Mouse (Mus musculus) embryonic fibroblast, embryonic 13.5 days (primary cell): ENCODE measurements at regions not wholly inside any gene's neighbourhood (a gene's known extent, or its start where the extent isn't known, plus 50 kb on each side); places are given as distances from the start of the nearest gene placed in this dataset.

Source experiments
- H3K27ac ChIP-seq: 2 replicates; pipeline ENCODE4 v1.5.1; 2012; ENCODE audit warnings: low read length, control low read depth, inconsistent platforms; ENCODE audit not compliant: insufficient read depth
- H3K4me1 ChIP-seq: 2 replicates; pipeline ENCODE4 v1.6.1; 2011; ENCODE audit warnings: low read length; ENCODE audit not compliant: control insufficient read depth, insufficient read depth
- H3K4me3 ChIP-seq: 2 replicates; pipeline ENCODE4 v1.5.1; 2011; ENCODE audit warnings: mild to moderate bottlenecking, control low read depth, low read length; ENCODE audit not compliant: insufficient read depth
- CTCF ChIP-seq: IDR thresholded peaks from 2 replicates; pipeline ENCODE4 v1.5.1; 2011; ENCODE audit warnings: mild to moderate bottlenecking, control low read depth, low read length, moderate library complexity, borderline replicate concordance; ENCODE audit not compliant: insufficient read depth
- POLR2A ChIP-seq: IDR thresholded peaks from 2 replicates; pipeline ENCODE4 v1.6.1; 2011; ENCODE audit warnings: low read depth, mild to moderate bottlenecking, control low read depth, low read length, moderate library complexity

GRCm38 (mm10) chr14:37298631-37299030, 163.6 kb upstream of the Ghitm start:
- no peaks in the 10 kb centered on the region for H3K4me1 ChIP-seq
- no peak overlapping the region for H3K27ac ChIP-seq
- TF ChIP-seq CTCF: no peak
- TF ChIP-seq POLR2A: no peak
- no peak overlapping the region for H3K4me3 ChIP-seq

- Histone ChIP-seq H3K4me3 (no peak overlapping the region), H3K27ac (no peak overlapping the region), H3K4me1 (no peaks in the 10 kb centered on the region)
- TF ChIP-seq POLR2A (no peak), CTCF (no peak)
These were observed 161.5 kb upstream of the Ghitm start for GRCm38 (mm10) chr14:37296531-37296930.

- Histone ChIP-seq H3K27ac (no peak overlapping the region), H3K4me1 (no peaks in the 10 kb centered on the region), H3K4me3 (no peak overlapping the region)
- no peak for TF ChIP-seq POLR2A
- TF ChIP-seq CTCF: no peak
These were observed 157.2 kb upstream of the Ghitm start for GRCm38 (mm10) chr14:37292084-37292860.

GRCm38 (mm10) chr14:37284391-37284790, 149.3 kb upstream of the Ghitm start:
- Histone ChIP-seq H3K4me1 (no peaks in the 10 kb centered on the region), H3K4me3 (no peak overlapping the region), H3K27ac (no peak overlapping the region)
- TF ChIP-seq POLR2A (no peak), CTCF (no peak)

GRCm38 (mm10) chr14:37279356-37279755, 144.3 kb upstream of the Ghitm start:
- H3K27ac ChIP-seq: no peak overlapping the region
- no peak overlapping the region for H3K4me3 ChIP-seq
- H3K4me1 ChIP-seq: no peaks in the 10 kb centered on the region
- TF ChIP-seq POLR2A (no peak), CTCF (no peak)

GRCm38 (mm10) chr14:37276728-37277695, 141.9 kb upstream of the Ghitm start:
- Histone ChIP-seq H3K27ac (no peak overlapping the region), H3K4me3 (no peak overlapping the region), H3K4me1 (no peaks in the 10 kb centered on the region)
- TF ChIP-seq CTCF (no peak), POLR2A (no peak)

- no peak overlapping the region for H3K4me3 ChIP-seq
- no peaks in the 10 kb centered on the region for H3K4me1 ChIP-seq
- no peak for TF ChIP-seq POLR2A
- H3K27ac ChIP-seq: no peak overlapping the region
These were observed 137.0 kb upstream of the Ghitm start for GRCm38 (mm10) chr14:37272063-37272462.

GRCm38 (mm10) chr14:37271015-37271933, 136.2 kb upstream of the Ghitm start:
- H3K27ac ChIP-seq: no peak overlapping the region
- no peak overlapping the region for H3K4me3 ChIP-seq
- TF ChIP-seq CTCF (no peak), POLR2A (no peak)
- no peaks in the 10 kb centered on the region for H3K4me1 ChIP-seq

- H3K27ac ChIP-seq: no peak overlapping the region
- H3K4me1 ChIP-seq: no peaks in the 10 kb centered on the region
- TF ChIP-seq CTCF (no peak), POLR2A (no peak)
- no peak overlapping the region for H3K4me3 ChIP-seq
These were observed 134.8 kb upstream of the Ghitm start for GRCm38 (mm10) chr14:37269920-37270319.

- Histone ChIP-seq H3K4me3 (no peak overlapping the region), H3K27ac (no peak overlapping the region), H3K4me1 (no peaks in the 10 kb centered on the region)
- peak; percentile 36; the same call in 1 of the 2 replicates for TF ChIP-seq CTCF
- no peak for TF ChIP-seq POLR2A
These were observed 103.6 kb upstream of the Ghitm start for GRCm38 (mm10) chr14:37238632-37239032.
